Mouse (Mus musculus) spleen, adult 12 weeks (tissue): ENCODE measurements around the gene Nabp2.
A peak's percentile ranks its signal among the peaks of the same experiment; 100 is the strongest.

Source experiments
- DNase-seq: peaks from one replicate; pipeline ENCODE4 v3.0.0; 2022; ENCODE audit warnings: low spot score

The Nabp2 gene

GRCm38 (mm10) chr10:128429052-128429451 is 17.8 kb upstream of the Nabp2 start:
- DNase-seq: no peak

- no peak for DNase-seq
Observed at GRCm38 (mm10) chr10:128425260-128425659, 14.0 kb upstream of the Nabp2 start.

- no peak for DNase-seq
Observed at GRCm38 (mm10) chr10:128424604-128425003, 13.3 kb upstream of the Nabp2 start.

- DNase-seq: no peak
Observed at GRCm38 (mm10) chr10:128422426-128422825, 11.1 kb upstream of the Nabp2 start.

- DNase-seq: no peak
Observed at GRCm38 (mm10) chr10:128414848-128415247, 3.6 kb upstream of the Nabp2 start.

GRCm38 (mm10) chr10:128413076-128413475 is 1.8 kb upstream of the Nabp2 start:
- DNase-seq: no peak

- no peak for DNase-seq
Observed at GRCm38 (mm10) chr10:128412558-128412957, 1.3 kb upstream of the Nabp2 start.

- no peak for DNase-seq
Observed at GRCm38 (mm10) chr10:128412055-128412381, 726 bp upstream of the Nabp2 start.

GRCm38 (mm10) chr10:128410560-128410845 is 789 bp downstream of the Nabp2 start:
- no peak for DNase-seq

GRCm38 (mm10) chr10:128409692-128410559 is 1.4 kb downstream of the Nabp2 start:
- peak; percentile 93 for DNase-seq

- DNase-seq: no peak
Observed at GRCm38 (mm10) chr10:128408591-128409535, 2.4 kb downstream of the Nabp2 start.

GRCm38 (mm10) chr10:128403931-128404330 is 7.4 kb downstream of the Nabp2 start:
- DNase-seq: no peak

GRCm38 (mm10) chr10:128401638-128402037 is 9.7 kb downstream of the Nabp2 start:
- no peak for DNase-seq

GRCm38 (mm10) chr10:128401056-128401455 is 10.2 kb downstream of the Nabp2 start, which contains the start of gene Slc39a5:
Slc39a5 (minus strand) TSS chr10:128401229.
- DNase-seq: no peak

GRCm38 (mm10) chr10:128400338-128400737 is 11.0 kb downstream of the Nabp2 start:
- DNase-seq: no peak

- DNase-seq: no peak
Observed at GRCm38 (mm10) chr10:128397466-128397865, 13.8 kb downstream of the Nabp2 start.

- no peak for DNase-seq
Observed at GRCm38 (mm10) chr10:128396716-128397264, 14.5 kb downstream of the Nabp2 start.

GRCm38 (mm10) chr10:128396017-128396673 is 15.1 kb downstream of the Nabp2 start:
- DNase-seq: no peak

- no peak for DNase-seq
Observed at GRCm38 (mm10) chr10:128391850-128392249, 19.4 kb downstream of the Nabp2 start.

GRCm38 (mm10) chr10:128390366-128390765 is 20.9 kb downstream of the Nabp2 start:
- DNase-seq: no peak

- no peak for DNase-seq
Observed at GRCm38 (mm10) chr10:128389570-128389969, 21.7 kb downstream of the Nabp2 start.

GRCm38 (mm10) chr10:128388941-128389340 is 22.4 kb downstream of the Nabp2 start:
- DNase-seq: no peak
